Mouse (Mus musculus) lung, adult 2 months (tissue): ENCODE results near the gene Map7d2. TPM values are rescaled to one million over a fixed set of nuclear protein-coding genes. Genes with fewer than 3 reads are reported as not detected.

Experiments used
- DNase-seq: peaks from one replicate; pipeline ENCODE4 v3.0.0; 2022
- H3K4me1 ChIP-seq: fragments of 200-500 bp; 2 replicates; pipeline ENCODE4 v1.6.1; 2011; ENCODE audit warnings: low read length; ENCODE audit not compliant: control insufficient read depth, insufficient read depth
- H3K4me3 ChIP-seq: fragments of 200-500 bp; replicated peaks from 2 replicates; pipeline ENCODE3; 2011; ENCODE audit warnings: low read depth, mild to moderate bottlenecking, control low read depth, low read length; ENCODE audit errors: extremely low read depth
- CTCF ChIP-seq: fragments of 200-500 bp; IDR thresholded peaks from 2 replicates; pipeline ENCODE4 v1.5.1; 2011; ENCODE audit warnings: mild to moderate bottlenecking, low read length, control low read depth; ENCODE audit not compliant: insufficient read depth
- POLR2A ChIP-seq: fragments of 200-500 bp; IDR thresholded peaks from 2 replicates; pipeline ENCODE4 v1.6.1; 2011; ENCODE audit warnings: low read depth, mild to moderate bottlenecking, control low read depth, low read length, borderline replicate concordance; ENCODE audit errors: extremely low read depth
- WGBS: fragments of 180-500 bp; shearing (Covaris S2); methylation state at CpG from one replicate; pipeline ENCODE4 v1.1.7; 2018; 5-methylcytosine and 5-hydroxymethylcytosine counted together
- polyA plus RNA-seq: library from polyadenylated mRNA; depleted of rRNA; stranded (reverse); fragments of >200 nt; gene quantifications from 2 replicates; pipeline ENCODE4 v1.2.3, GENCODE M21; 2012

Map7d2 gene
- polyA plus RNA-seq, 1 experiment, result 0.06 TPM

- no peak overlapping the region for H3K4me3 ChIP-seq
- no peaks in the 10 kb centered on the region; the same call in 1 of the 2 replicates for H3K4me1 ChIP-seq
- no peak for DNase-seq
- TF ChIP-seq CTCF, result no peak
- no peak for TF ChIP-seq POLR2A
- WGBS, result 57% methylated on average over 19 of the region's 19 CpGs
These were observed 94.1 kb downstream of the Map7d2 start for GRCm38 (mm10) chrX:159508331-159509036.

GRCm38 (mm10) chrX:159509042-159509441, 94.7 kb downstream of the Map7d2 start:
- Histone ChIP-seq H3K4me3 (no peak overlapping the region), H3K4me1 (no peaks in the 10 kb centered on the region; the same call in 1 of the 2 replicates)
- 48% methylated on average over 4 of the region's 4 CpGs for WGBS
- no peak for DNase-seq
- TF ChIP-seq CTCF, result no peak
- TF ChIP-seq POLR2A, result no peak

- no peak overlapping the region for H3K4me3 ChIP-seq
- no peaks in the 10 kb centered on the region; the same call in 1 of the 2 replicates for H3K4me1 ChIP-seq
- no peak for DNase-seq
- TF ChIP-seq POLR2A (no peak), CTCF (no peak)
- 73% methylated on average over 19 of the region's 19 CpGs for WGBS
These were observed 95.7 kb downstream of the Map7d2 start for GRCm38 (mm10) chrX:159509847-159510715.

GRCm38 (mm10) chrX:159510716-159511051, 96.3 kb downstream of the Map7d2 start:
- DNase-seq, result no peak
- Histone ChIP-seq H3K4me3 (no peak overlapping the region), H3K4me1 (no peaks in the 10 kb centered on the region; the same call in 1 of the 2 replicates)
- no peak for TF ChIP-seq POLR2A
- TF ChIP-seq CTCF, result no peak
- WGBS, result 68% methylated on average over 9 of the region's 9 CpGs

GRCm38 (mm10) chrX:159515599-159515998, 101.2 kb downstream of the Map7d2 start:
- TF ChIP-seq CTCF, result no peak
- no peak for TF ChIP-seq POLR2A
- H3K4me3 ChIP-seq, result no peak overlapping the region
- WGBS, result 80% methylated on average over 6 of the region's 6 CpGs
- H3K4me1 ChIP-seq, result no peaks in the 10 kb centered on the region
- DNase-seq, result no peak

- WGBS, result 60% methylated on average over 3 of the region's 3 CpGs
- TF ChIP-seq POLR2A, result no peak
- TF ChIP-seq CTCF, result no peak
- no peak overlapping the region for H3K4me3 ChIP-seq
- H3K4me1 ChIP-seq, result no peaks in the 10 kb centered on the region
- no peak for DNase-seq
These were observed 107.4 kb downstream of the Map7d2 start for GRCm38 (mm10) chrX:159521780-159522179.

GRCm38 (mm10) chrX:159522651-159523050, 108.3 kb downstream of the Map7d2 start:
- H3K4me3 ChIP-seq, result no peak overlapping the region
- 69% methylated on average over 4 of the region's 4 CpGs for WGBS
- no peaks in the 10 kb centered on the region for H3K4me1 ChIP-seq
- TF ChIP-seq CTCF, result no peak
- no peak for TF ChIP-seq POLR2A
- no peak for DNase-seq

GRCm38 (mm10) chrX:159526388-159526787, 112.0 kb downstream of the Map7d2 start, which contains the start of gene Bclaf3:
Gene Bclaf3, plus strand, starts transcription at chrX:159526688.
- WGBS, result 81% methylated on average over 6 of the region's 6 CpGs
- H3K4me3 ChIP-seq, result no peak within 1 kb of the TSS
- DNase-seq, result no peak
- H3K4me1 ChIP-seq, result no peaks in the 10 kb centered on the region
- TF ChIP-seq POLR2A, result no peak
- TF ChIP-seq CTCF, result no peak

- H3K4me3 ChIP-seq, result peak overlapping the region; percentile 83
- peak; percentile 89 for DNase-seq
- no peaks in the 10 kb centered on the region for H3K4me1 ChIP-seq
- 32% methylated on average over 38 of the region's 38 CpGs for WGBS
- TF ChIP-seq POLR2A (peak; percentile 62; the same call in 1 of the 2 replicates), CTCF (peak; percentile 49)
These were observed 118.0 kb downstream of the Map7d2 start for GRCm38 (mm10) chrX:159532427-159532810.

GRCm38 (mm10) chrX:159532811-159533462, 118.6 kb downstream of the Map7d2 start:
- 23% methylated on average over 56 of the region's 56 CpGs for WGBS
- DNase-seq, result no peak
- Histone ChIP-seq H3K4me1 (no peaks in the 10 kb centered on the region), H3K4me3 (peak overlapping the region; percentile 83)
- TF ChIP-seq POLR2A (no peak), CTCF (no peak)
